Mouse (Mus musculus) cortical plate, adult 2 months (tissue): ENCODE measurements around the gene Mrpl50.

Source experiments
- CTCF ChIP-seq: fragments of 200-500 bp; IDR thresholded peaks from 2 replicates; pipeline ENCODE4 v1.5.1; 2011; ENCODE audit warnings: mild to moderate bottlenecking, control low read depth, low read length; ENCODE audit not compliant: insufficient read depth; ENCODE audit errors: extremely low read depth
- POLR2A ChIP-seq: fragments of 200-500 bp; IDR thresholded peaks from 2 replicates; pipeline ENCODE4 v1.6.1; 2011; ENCODE audit warnings: mild to moderate bottlenecking, low read length, control low read depth; ENCODE audit not compliant: insufficient read depth; ENCODE audit errors: extremely low read depth

- TF ChIP-seq CTCF, result no peak
- no peak for TF ChIP-seq POLR2A
Measured at GRCm38 (mm10) chr4:49558181-49558580, 37.3 kb upstream of the Mrpl50 start.
